Mouse (Mus musculus): ENCODE results near the gene Cyth2.

- TF ChIP-seq CTCF (IDR thresholded peaks at IDR 0.05; ENCODE audit: extremely low read depth, insufficient read depth, insufficient read length, insufficient replicate concordance) = no peak
- TF ChIP-seq POLR2A (IDR thresholded peaks at IDR 0.05; ENCODE audit: low read depth, low read length) = no peak
Measured at GRCm38 (mm10) chr7:45770427-45771082, 43.8 kb downstream of the Cyth2 start.
